Mouse (Mus musculus) CD4-positive, CD25-positive, alpha-beta regulatory T cell, adult 2 months (primary cell): ENCODE measurements around the gene Tpi1.

Experiments used
- DNase-seq: peaks from one replicate; pipeline ENCODE4 v3.0.0-alpha.2; 2012; ENCODE audit warnings: low read depth, low spot score

The Tpi1 gene

DNA sequence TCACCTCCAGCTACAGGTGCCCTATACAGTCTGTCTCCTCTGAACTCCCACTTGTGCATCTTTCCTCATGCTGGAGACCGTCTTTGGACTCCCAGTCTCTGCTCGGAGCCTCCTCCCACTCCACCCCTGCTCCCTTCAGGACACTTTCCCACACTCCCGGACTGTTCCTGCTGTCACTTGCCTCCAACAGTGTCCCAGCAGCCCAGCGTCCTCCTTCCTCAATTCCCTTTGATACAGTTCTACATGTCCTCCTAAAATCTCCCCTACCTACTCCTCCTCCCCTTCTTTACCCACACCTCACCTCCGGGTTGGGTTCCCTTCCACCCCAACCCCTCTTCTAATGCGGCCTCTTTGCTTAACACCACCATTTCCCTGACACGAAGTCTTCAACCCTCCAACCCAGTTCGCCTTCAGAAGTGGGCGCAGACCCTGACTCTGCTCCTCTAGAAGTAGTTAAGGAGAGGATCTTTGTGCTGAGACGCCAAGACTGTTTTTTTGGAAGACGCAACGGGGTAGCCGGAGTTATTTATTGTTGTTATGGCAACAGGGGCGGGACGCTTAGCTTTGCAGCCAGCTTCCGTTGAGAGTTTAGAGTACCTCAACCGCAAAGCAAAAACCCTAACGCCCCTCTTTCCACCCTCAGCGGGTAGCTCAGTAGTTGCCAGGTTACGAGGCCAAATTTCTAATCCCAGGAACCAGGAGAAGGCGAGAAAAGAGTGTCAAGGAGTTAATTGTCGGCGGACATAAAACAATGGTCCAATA lies 34.7 kb downstream of the Tpi1 start, which contains the start of gene Lrrc23:
Gene Lrrc23 (minus strand): TSS at position 506 of the 762 bp plus-strand sequence.
- DNase-seq = peak; percentile 91

GRCm38 (mm10) chr6:124770511-124770910 lies 43.6 kb downstream of the Tpi1 start:
- DNase-seq = no peak

DNA sequence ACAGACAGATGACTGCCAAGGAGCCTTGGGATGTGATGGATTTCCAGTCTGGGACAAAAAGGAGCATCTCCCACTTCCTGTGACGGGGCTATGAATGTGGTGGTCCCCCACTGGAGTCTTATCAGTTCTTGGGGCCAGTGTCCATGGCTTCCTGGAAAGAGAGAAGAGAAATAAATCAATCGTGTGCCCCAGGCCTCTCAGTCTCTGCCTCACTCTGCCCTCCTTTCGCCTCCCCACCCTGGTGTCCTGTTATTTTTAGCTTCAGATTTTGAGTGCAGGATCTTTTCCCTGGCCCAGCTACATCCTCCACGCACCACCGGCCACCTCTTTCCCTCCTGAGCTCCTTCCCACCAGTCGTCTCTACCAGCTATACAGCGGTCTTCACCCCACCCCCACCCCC lies 44.1 kb downstream of the Tpi1 start:
- no peak for DNase-seq

DNA sequence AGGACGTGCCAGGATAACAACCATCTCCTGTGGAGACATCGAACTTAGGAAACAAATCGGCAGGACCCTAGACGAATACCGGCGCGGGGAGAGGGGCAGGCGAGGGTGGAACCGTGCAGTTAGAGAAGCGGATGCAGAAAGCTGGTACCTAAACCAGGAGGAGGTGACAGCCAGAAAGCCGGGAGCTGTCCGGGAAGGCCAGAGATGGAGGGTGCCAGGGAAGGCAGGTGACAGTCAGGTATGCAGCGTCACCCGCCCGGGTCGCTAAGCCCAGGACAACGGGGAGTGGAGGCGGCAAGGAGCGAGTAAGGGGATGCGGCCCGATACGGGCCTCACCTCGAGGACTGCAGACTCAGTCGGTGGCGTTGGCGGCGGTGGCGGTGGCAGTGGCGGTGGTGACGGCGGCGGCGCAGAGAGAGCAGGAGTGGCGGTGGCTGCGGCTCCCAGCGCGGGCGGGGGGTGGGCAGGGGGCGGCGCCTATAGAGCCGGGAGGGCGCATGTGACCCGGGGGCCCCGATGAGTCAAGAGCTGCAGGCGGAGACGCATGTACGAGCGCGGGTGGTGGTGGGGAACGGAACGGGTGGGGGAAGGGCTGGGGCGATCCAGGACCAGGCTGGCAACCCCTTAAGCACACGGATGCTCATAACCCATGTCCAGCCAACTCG lies 44.9 kb downstream of the Tpi1 start, which contains the start of gene Eno2:
Gene Eno2 (minus strand): TSS at position 573 of the 665 bp plus-strand sequence.
- peak; percentile 81 for DNase-seq

DNA sequence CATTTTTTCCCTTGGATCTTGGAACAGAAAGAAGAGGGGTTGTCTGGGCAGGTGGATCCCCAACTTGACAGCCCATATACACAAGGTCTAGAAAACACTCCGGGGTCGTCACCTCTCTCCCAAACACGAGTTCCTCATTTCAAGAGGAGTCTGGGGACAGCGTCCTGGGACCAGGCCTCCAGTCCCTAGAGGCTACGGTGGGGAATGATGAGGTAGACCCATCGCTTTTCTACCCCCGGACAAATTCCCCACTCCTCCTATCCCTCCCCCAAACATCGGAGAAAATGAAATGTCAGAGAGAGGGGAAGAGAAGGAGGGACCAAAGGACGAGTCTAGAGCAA lies 45.4 kb downstream of the Tpi1 start:
- no peak for DNase-seq

- peak; percentile 63 for DNase-seq
Observed at GRCm38 (mm10) chr6:124767920-124768703, 46.0 kb downstream of the Tpi1 start.

GRCm38 (mm10) chr6:124767536-124767919 lies 46.6 kb downstream of the Tpi1 start:
- no peak for DNase-seq

DNA sequence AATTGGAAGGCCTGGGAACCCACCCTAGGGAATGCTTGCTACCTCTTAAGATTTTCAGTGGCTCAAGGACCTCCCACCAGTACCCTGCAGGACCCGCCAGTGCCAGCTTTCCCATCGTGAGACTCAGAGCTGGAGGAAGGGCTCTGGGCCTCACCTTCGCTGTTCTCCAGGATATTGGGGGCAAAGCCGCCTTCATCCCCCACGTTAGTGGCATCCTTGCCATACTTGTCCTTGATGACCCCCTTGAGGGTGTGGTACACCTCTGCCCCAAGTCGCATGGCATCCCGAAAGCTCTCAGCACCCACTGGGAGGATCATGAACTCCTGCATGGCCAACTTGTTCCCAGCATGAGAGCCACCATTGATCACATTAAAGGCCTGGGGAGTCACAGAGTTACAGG lies 48.1 kb downstream of the Tpi1 start:
- DNase-seq = no peak
